Mouse (Mus musculus): ENCODE measurements around the gene Asns. TPM values are rescaled to one million over a fixed set of nuclear protein-coding genes. Genes with fewer than 3 reads are reported as not detected.

Gene Asns
- polyA plus RNA-seq, 1 experiment from 2014 or later = 59.1 TPM

DNA sequence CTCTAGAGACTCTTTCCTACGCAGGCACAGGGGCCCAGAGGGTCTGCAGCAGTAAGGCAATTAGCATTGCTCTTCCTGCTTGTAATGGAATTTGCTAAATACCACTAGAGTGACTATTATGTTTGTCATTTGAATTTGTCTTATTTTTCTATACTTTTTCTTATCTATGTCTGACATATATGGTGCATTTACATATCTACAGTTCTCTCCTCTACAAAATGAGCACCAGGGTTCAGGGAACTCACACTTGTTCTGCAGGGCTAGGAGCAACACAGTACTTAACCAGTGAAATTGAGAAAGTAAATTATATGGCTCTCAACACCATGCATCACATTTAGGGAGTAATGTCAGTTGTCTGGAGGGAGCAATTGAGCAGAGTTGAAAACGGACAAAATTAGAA lies 21.2 kb upstream of the Asns start:
- WGBS = 65% methylated on average over 2 of the region's 2 CpGs
- ATAC-seq (replicated peaks; ENCODE audit: low FRiP score) = no peak
- no peak overlapping the region for H3K4me3 ChIP-seq (ENCODE audit: low read depth, low read length)
- no peak for DNase-seq (ENCODE audit: low spot score)
- no peaks in the 10 kb centered on the region for H3K9me3 ChIP-seq (ENCODE audit: control insufficient read depth, low read length)
- no peak overlapping the region for H3K4me2 ChIP-seq (ENCODE audit: low read depth, low read length, severe bottlenecking)
- no peak overlapping the region for H3K27ac ChIP-seq (ENCODE audit: low read depth, low read length)
- H3K27me3 ChIP-seq (ENCODE audit: control insufficient read depth, insufficient read depth, low read length) = no peaks in the 10 kb centered on the region
- H3K9ac ChIP-seq (ENCODE audit: low read length) = no peak overlapping the region
- H3K36me3 ChIP-seq (ENCODE audit: control insufficient read depth, insufficient read depth, low read length) = no peaks in the 10 kb centered on the region
- no peaks in the 10 kb centered on the region for H3K4me1 ChIP-seq (replicated peaks; ENCODE audit: control insufficient read depth, insufficient read depth, low read length)

DNA sequence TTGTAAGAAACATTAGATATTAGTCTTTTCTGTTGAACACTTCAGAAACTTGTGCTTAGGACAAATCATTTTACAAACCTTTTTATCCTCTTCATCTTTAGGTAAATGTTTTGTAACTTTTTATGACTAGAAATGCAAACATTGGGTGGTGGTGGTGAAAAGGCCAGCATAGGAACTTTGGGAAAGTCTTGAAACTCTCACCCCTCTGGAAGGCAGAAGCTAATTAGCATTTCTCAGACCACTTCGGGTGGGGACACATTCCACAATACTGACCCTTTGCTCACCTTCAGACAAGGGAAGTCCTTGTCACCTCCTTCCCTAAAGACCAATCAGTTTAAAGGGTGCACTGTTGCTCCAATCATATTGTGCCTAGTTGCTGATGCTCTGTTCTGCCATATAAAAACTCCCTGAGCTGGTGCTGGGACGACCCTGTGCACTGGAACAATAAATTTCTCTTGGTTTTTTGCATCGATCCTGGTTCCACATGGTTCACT lies 18.8 kb upstream of the Asns start:
- no peaks in the 10 kb centered on the region for H3K36me3 ChIP-seq (ENCODE audit: control insufficient read depth, insufficient read depth, low read length)
- H3K9ac ChIP-seq (ENCODE audit: low read length) = no peak overlapping the region
- WGBS = 68% methylated on average over 3 of the region's 3 CpGs
- no peak overlapping the region for H3K4me3 ChIP-seq (ENCODE audit: low read depth, low read length)
- ATAC-seq (replicated peaks; ENCODE audit: low FRiP score) = no peak
- H3K4me2 ChIP-seq (ENCODE audit: low read depth, low read length, severe bottlenecking) = no peak overlapping the region
- no peaks in the 10 kb centered on the region for H3K9me3 ChIP-seq (ENCODE audit: control insufficient read depth, low read length)
- H3K27me3 ChIP-seq (ENCODE audit: control insufficient read depth, insufficient read depth, low read length) = no peaks in the 10 kb centered on the region
- H3K27ac ChIP-seq (ENCODE audit: low read depth, low read length) = no peak overlapping the region
- H3K4me1 ChIP-seq (replicated peaks; ENCODE audit: control insufficient read depth, insufficient read depth, low read length) = no peaks in the 10 kb centered on the region
- DNase-seq (ENCODE audit: low spot score) = no peak

- no peak overlapping the region for H3K4me3 ChIP-seq (ENCODE audit: low read depth, low read length)
- H3K36me3 ChIP-seq (ENCODE audit: control insufficient read depth, insufficient read depth, low read length) = no peaks in the 10 kb centered on the region
- no peak overlapping the region for H3K9ac ChIP-seq (ENCODE audit: low read length)
- DNase-seq (ENCODE audit: low spot score) (no peak), ATAC-seq (replicated peaks; ENCODE audit: low FRiP score) (no peak)
- H3K9me3 ChIP-seq (ENCODE audit: control insufficient read depth, low read length) = no peaks in the 10 kb centered on the region
- 83% methylated on average over 3 of the region's 3 CpGs for WGBS
- H3K27ac ChIP-seq (ENCODE audit: low read depth, low read length) = no peak overlapping the region
- H3K27me3 ChIP-seq (ENCODE audit: control insufficient read depth, insufficient read depth, low read length) = no peaks in the 10 kb centered on the region
- H3K4me2 ChIP-seq (ENCODE audit: low read depth, low read length, severe bottlenecking) = no peak overlapping the region
- no peaks in the 10 kb centered on the region for H3K4me1 ChIP-seq (replicated peaks; ENCODE audit: control insufficient read depth, insufficient read depth, low read length)
Measured at GRCm38 (mm10) chr6:7708246-7708645, 15.2 kb upstream of the Asns start.

GRCm38 (mm10) chr6:7706796-7707195 lies 13.7 kb upstream of the Asns start:
- Histone ChIP-seq H3K36me3 (ENCODE audit: control insufficient read depth, insufficient read depth, low read length) (no peaks in the 10 kb centered on the region), H3K4me3 (ENCODE audit: low read depth, low read length) (no peak overlapping the region), H3K9ac (ENCODE audit: low read length) (no peak overlapping the region), H3K4me1 (replicated peaks; ENCODE audit: control insufficient read depth, insufficient read depth, low read length) (no peaks in the 10 kb centered on the region), H3K27me3 (ENCODE audit: control insufficient read depth, insufficient read depth, low read length) (no peaks in the 10 kb centered on the region), H3K9me3 (ENCODE audit: control insufficient read depth, low read length) (no peaks in the 10 kb centered on the region), H3K4me2 (ENCODE audit: low read depth, low read length, severe bottlenecking) (no peak overlapping the region), H3K27ac (ENCODE audit: low read depth, low read length) (no peak overlapping the region)
- ATAC-seq (replicated peaks; ENCODE audit: low FRiP score) (no peak), DNase-seq (ENCODE audit: low spot score) (no peak)
- 57% methylated on average over 1 of the region's 1 CpGs for WGBS

DNA sequence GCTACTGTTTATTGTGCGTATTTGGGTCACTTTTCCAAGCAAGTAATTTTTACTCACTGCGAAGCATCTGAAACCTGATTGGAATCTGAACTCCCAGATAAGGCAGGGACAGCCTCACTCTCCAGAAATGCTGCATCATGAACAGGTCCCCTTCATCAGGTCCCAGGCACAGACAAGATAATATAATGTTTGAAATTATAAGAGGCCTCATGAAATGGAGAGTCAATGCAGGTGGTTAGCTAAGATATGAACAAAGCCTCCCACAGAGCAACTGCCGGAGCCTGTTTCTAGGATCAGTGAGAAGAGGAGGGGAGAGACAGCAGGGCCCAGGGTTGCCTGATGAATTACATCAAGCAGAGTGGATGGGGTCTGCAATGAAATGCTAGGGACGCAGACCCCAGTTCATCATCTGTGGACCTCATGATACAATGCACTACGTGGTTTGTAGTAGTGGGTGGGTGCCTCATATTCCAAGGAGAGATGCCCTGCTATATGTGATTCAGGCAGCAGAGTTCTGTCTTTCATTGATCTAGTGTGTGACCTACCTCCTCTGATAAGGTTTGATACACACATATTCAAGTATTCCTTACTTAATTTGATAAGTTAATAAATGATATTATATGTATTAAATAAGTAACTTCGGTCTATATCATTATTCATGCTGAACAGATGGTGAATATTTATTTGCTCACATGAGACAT lies 5.1 kb upstream of the Asns start:
- Histone ChIP-seq H3K27ac (ENCODE audit: low read depth, low read length) (no peak overlapping the region), H3K9me3 (ENCODE audit: control insufficient read depth, low read length) (no peaks in the 10 kb centered on the region), H3K9ac (ENCODE audit: low read length) (no peak overlapping the region), H3K27me3 (ENCODE audit: control insufficient read depth, insufficient read depth, low read length) (no peaks in the 10 kb centered on the region), H3K4me1 (replicated peaks; ENCODE audit: control insufficient read depth, insufficient read depth, low read length) (no peaks in the 10 kb centered on the region), H3K4me2 (ENCODE audit: low read depth, low read length, severe bottlenecking) (no peak overlapping the region), H3K4me3 (ENCODE audit: low read depth, low read length) (no peak overlapping the region), H3K36me3 (ENCODE audit: control insufficient read depth, insufficient read depth, low read length) (no peaks in the 10 kb centered on the region)
- ATAC-seq (replicated peaks; ENCODE audit: low FRiP score) = no peak
- no peak for DNase-seq (ENCODE audit: low spot score)
- WGBS = 89% methylated on average over 6 of the region's 6 CpGs

GRCm38 (mm10) chr6:7697077-7697643 lies 4.1 kb upstream of the Asns start:
- no peak overlapping the region for H3K4me2 ChIP-seq (ENCODE audit: low read depth, low read length, severe bottlenecking)
- no peak for DNase-seq (ENCODE audit: low spot score)
- ATAC-seq (replicated peaks; ENCODE audit: low FRiP score) = no peak
- no peaks in the 10 kb centered on the region for H3K9me3 ChIP-seq (ENCODE audit: control insufficient read depth, low read length)
- no peaks in the 10 kb centered on the region for H3K27me3 ChIP-seq (ENCODE audit: control insufficient read depth, insufficient read depth, low read length)
- no peak overlapping the region for H3K4me3 ChIP-seq (ENCODE audit: low read depth, low read length)
- H3K9ac ChIP-seq (ENCODE audit: low read length) = no peak overlapping the region
- no peak overlapping the region for H3K27ac ChIP-seq (ENCODE audit: low read depth, low read length)
- 89% methylated on average over 4 of the region's 4 CpGs for WGBS
- H3K36me3 ChIP-seq (ENCODE audit: control insufficient read depth, insufficient read depth, low read length) = no peaks in the 10 kb centered on the region
- H3K4me1 ChIP-seq (replicated peaks; ENCODE audit: control insufficient read depth, insufficient read depth, low read length) = no peaks in the 10 kb centered on the region

DNA sequence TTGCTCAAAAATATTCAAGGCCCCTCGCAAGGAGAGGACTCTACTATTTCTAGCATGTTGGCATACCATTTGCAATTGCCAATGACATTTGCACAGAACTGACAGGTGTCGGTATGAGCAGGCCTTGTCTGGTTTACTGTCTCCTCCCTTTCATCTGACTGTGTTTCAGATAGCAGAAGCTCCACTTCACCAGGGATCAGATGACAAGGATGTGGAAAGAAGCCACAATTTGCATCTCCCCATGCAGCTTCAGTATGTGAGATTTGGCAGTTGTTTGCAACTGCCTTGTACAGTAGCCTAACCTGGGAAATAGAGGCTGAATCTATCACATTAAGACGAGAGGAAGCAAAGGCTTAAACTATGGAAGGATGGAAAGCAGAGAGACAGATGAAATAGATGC lies 3.6 kb upstream of the Asns start:
- ATAC-seq (replicated peaks; ENCODE audit: low FRiP score) (no peak), DNase-seq (ENCODE audit: low spot score) (no peak)
- no peak overlapping the region for H3K4me2 ChIP-seq (ENCODE audit: low read depth, low read length, severe bottlenecking)
- no peaks in the 10 kb centered on the region for H3K36me3 ChIP-seq (ENCODE audit: control insufficient read depth, insufficient read depth, low read length)
- 0 out of 2 replicates have a peak, but pooled peaks cover 2% of the 10 kb centered on the region for H3K4me1 ChIP-seq (replicated peaks; ENCODE audit: control insufficient read depth, insufficient read depth, low read length)
- no peak overlapping the region for H3K27ac ChIP-seq (ENCODE audit: low read depth, low read length)
- H3K9me3 ChIP-seq (ENCODE audit: control insufficient read depth, low read length) = no peaks in the 10 kb centered on the region
- WGBS = 79% methylated on average over 3 of the region's 3 CpGs
- H3K27me3 ChIP-seq (ENCODE audit: control insufficient read depth, insufficient read depth, low read length) = no peaks in the 10 kb centered on the region
- no peak overlapping the region for H3K9ac ChIP-seq (ENCODE audit: low read length)
- H3K4me3 ChIP-seq (ENCODE audit: low read depth, low read length) = no peak overlapping the region

DNA sequence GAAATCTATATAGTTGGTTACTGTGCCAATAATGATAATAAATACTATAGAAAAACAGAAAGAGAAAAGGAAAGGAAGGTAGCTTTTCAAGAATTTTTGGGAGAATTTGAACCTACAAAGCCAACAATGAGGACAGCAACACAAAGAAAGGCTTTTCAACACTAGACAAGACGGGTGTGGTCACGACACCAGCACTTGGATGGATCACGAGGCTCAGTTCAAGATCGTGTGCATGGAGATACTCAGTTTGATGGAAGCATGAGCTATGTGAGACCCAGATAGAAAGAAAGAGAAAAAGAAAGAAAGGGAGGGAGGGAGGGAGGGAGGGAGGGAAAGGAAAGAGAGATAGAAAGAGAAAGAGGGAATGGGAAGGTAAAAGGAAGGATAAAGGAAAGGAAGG lies 2.8 kb upstream of the Asns start:
- WGBS = 93% methylated on average over 4 of the region's 4 CpGs
- no peaks in the 10 kb centered on the region for H3K27me3 ChIP-seq (ENCODE audit: control insufficient read depth, insufficient read depth, low read length)
- H3K27ac ChIP-seq (ENCODE audit: low read depth, low read length) = no peak overlapping the region
- H3K36me3 ChIP-seq (ENCODE audit: control insufficient read depth, insufficient read depth, low read length) = no peaks in the 10 kb centered on the region
- DNase-seq (ENCODE audit: low spot score) = no peak
- no peak overlapping the region for H3K9ac ChIP-seq (ENCODE audit: low read length)
- no peak overlapping the region for H3K4me3 ChIP-seq (ENCODE audit: low read depth, low read length)
- ATAC-seq (replicated peaks; ENCODE audit: low FRiP score) = no peak
- H3K4me2 ChIP-seq (ENCODE audit: low read depth, low read length, severe bottlenecking) = no peak overlapping the region
- H3K4me1 ChIP-seq (replicated peaks; ENCODE audit: control insufficient read depth, insufficient read depth, low read length) = 0 out of 2 replicates have a peak, but pooled peaks cover 2% of the 10 kb centered on the region
- H3K9me3 ChIP-seq (ENCODE audit: control insufficient read depth, low read length) = no peaks in the 10 kb centered on the region

DNA sequence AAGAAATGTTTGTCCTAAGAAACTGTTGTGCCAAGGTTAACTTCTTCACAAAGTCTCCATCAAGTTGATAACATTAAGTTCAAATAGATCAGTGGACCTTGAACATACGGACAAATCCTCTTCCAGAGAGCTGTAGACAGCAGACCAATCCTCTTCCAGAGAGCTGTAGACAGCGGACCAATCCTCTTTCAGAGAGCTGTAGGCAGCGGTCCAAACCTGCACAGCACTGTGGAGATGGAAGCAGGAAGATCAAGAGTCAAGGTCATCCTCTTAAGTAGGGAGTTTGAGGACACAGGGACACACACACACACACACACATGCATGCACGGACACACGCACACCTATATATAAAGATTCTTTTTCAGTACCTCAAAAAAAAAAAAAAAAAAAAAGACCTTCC lies 612 bp upstream of the Asns start:
- ATAC-seq (replicated peaks; ENCODE audit: low FRiP score) (no peak), DNase-seq (ENCODE audit: low spot score) (no peak)
- H3K36me3 ChIP-seq (ENCODE audit: control insufficient read depth, insufficient read depth, low read length) = no peaks in the 10 kb centered on the region
- no peaks in the 10 kb centered on the region for H3K9me3 ChIP-seq (ENCODE audit: control insufficient read depth, low read length)
- H3K27me3 ChIP-seq (ENCODE audit: control insufficient read depth, insufficient read depth, low read length) = no peaks in the 10 kb centered on the region
- H3K9ac ChIP-seq (ENCODE audit: low read length) = no peak overlapping the region
- 72% methylated on average over 5 of the region's 5 CpGs for WGBS
- no peak overlapping the region for H3K4me2 ChIP-seq (ENCODE audit: low read depth, low read length, severe bottlenecking)
- H3K4me3 ChIP-seq (ENCODE audit: low read depth, low read length) = no peak overlapping the region
- 0 out of 2 replicates have a peak, but pooled peaks cover 2% of the 10 kb centered on the region for H3K4me1 ChIP-seq (replicated peaks; ENCODE audit: control insufficient read depth, insufficient read depth, low read length)
- no peak overlapping the region for H3K27ac ChIP-seq (ENCODE audit: low read depth, low read length)

All from forebrain, embryonic 11.5 days (tissue).